Mouse (Mus musculus) heart, embryonic 11.5 days (tissue): ENCODE results near the gene Aff3. TPM values are rescaled to one million over a fixed set of nuclear protein-coding genes. Genes with fewer than 3 reads are reported as not detected.
A peak's percentile ranks its signal among the peaks of the same experiment; 100 is the strongest.

Experiments
- ATAC-seq: fragments of 200-750 bp; cut with Nextera tagmentation; replicated peaks from 2 replicates; pipeline ENCODE4 v1.8.0; 2017; ENCODE audit warnings: moderate library complexity; ENCODE audit not compliant: insufficient number of reproducible peaks, low FRiP score, low TSS enrichment
- H3K27ac ChIP-seq: fragments of 300-500 bp; sonication (generic); 2 replicates; pipeline ENCODE4 v1.5.1; 2014; ENCODE audit warnings: mild to moderate bottlenecking, low read depth, low read length
- H3K27me3 ChIP-seq: fragments of 300-500 bp; sonication (generic); 2 replicates; pipeline ENCODE4 v1.6.1; 2014; ENCODE audit warnings: mild to moderate bottlenecking, low read length, mixed read lengths; ENCODE audit not compliant: control insufficient read depth, insufficient read depth
- H3K36me3 ChIP-seq: fragments of 300-500 bp; sonication (generic); 2 replicates; pipeline ENCODE4 v1.6.1; 2014; ENCODE audit warnings: mild to moderate bottlenecking, low read length, moderate library complexity, mixed read lengths; ENCODE audit not compliant: control insufficient read depth, insufficient read depth
- H3K4me1 ChIP-seq: fragments of 300-500 bp; sonication (generic); 2 replicates; pipeline ENCODE4 v1.6.1; 2014; ENCODE audit warnings: low read length; ENCODE audit not compliant: control insufficient read depth, insufficient read depth
- H3K4me2 ChIP-seq: fragments of 300-500 bp; sonication (generic); 2 replicates; pipeline ENCODE4 v1.6.1; 2014; ENCODE audit warnings: mild to moderate bottlenecking, moderate library complexity
- H3K4me3 ChIP-seq: fragments of 300-500 bp; sonication (generic); 2 replicates; pipeline ENCODE4 v1.5.1; 2014; ENCODE audit warnings: low read depth, low read length
- H3K9ac ChIP-seq: fragments of 300-500 bp; sonication (generic); 2 replicates; pipeline ENCODE4 v1.6.1; 2014; ENCODE audit warnings: mild to moderate bottlenecking, low read depth, low read length, moderate library complexity
- H3K9me3 ChIP-seq: fragments of 300-500 bp; sonication (generic); replicated peaks from 2 replicates; pipeline ENCODE4 v1.6.1; 2016; ENCODE audit warnings: low read length; ENCODE audit not compliant: control insufficient read depth
- WGBS: fragments of 180-500 bp; shearing (Covaris S2); extraction: QIAGEN DNeasy Blood & Tissue Kit; methylation state at CpG from one replicate; pipeline ENCODE4 v1.1.7; 2014; ENCODE audit not compliant: insufficient replicate concordance; 5-methylcytosine and 5-hydroxymethylcytosine counted together
- polyA plus RNA-seq: library from polyadenylated mRNA; unstranded; fragments of >200 nt; fragmentation: Nextera tagmentation; extraction: Ambion mirVana; gene quantifications from 2 replicates; pipeline ENCODE4 v1.2.1, GENCODE M21; 2014

Aff3 gene
- polyA plus RNA-seq, 1 experiment from 2014 or later, result 6.7 TPM

GRCm38 (mm10) chr1:38511076-38511475, 153.7 kb downstream of the Aff3 start:
- Histone ChIP-seq H3K27me3 (no peaks in the 10 kb centered on the region), H3K4me3 (no peak overlapping the region), H3K9me3 (no peaks in the 10 kb centered on the region), H3K4me2 (no peak overlapping the region), H3K9ac (no peak overlapping the region), H3K27ac (0 out of 2 replicates have a peak overlapping the region, but pooled peaks have one; percentile 35), H3K36me3 (no peaks in the 10 kb centered on the region), H3K4me1 (peaks cover 16% of the 10 kb centered on the region)
- 60% methylated on average over 5 of the region's 5 CpGs for WGBS
- no peak for ATAC-seq

DNA sequence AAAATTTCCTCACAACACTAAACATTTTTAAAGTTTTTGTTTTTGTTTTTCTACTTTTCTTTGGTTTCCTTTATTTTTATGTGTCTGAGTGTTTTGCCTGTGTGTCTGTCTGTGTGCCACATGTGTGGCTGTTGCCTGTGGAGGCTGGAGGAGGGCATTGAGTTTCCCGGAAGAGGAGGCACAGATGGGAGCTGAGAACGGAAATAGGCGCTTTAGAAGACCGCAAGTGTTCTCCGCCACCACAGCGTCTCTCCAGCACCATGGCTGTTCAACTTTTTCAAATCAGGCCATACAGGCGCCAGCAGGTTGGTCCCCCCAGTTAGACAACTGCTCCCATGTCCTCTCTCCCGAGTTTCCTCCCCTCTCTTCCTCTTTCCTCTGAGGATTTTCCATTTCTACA, 155.5 kb downstream of the Aff3 start:
- Histone ChIP-seq H3K4me1 (peaks cover 16% of the 10 kb centered on the region), H3K9me3 (no peaks in the 10 kb centered on the region), H3K36me3 (no peaks in the 10 kb centered on the region), H3K27ac (no peak overlapping the region), H3K4me3 (no peak overlapping the region), H3K27me3 (no peaks in the 10 kb centered on the region), H3K9ac (no peak overlapping the region), H3K4me2 (no peak overlapping the region)
- no peak for ATAC-seq
- WGBS, result 84% methylated on average over 8 of the region's 8 CpGs

GRCm38 (mm10) chr1:38507636-38508179, 157.0 kb downstream of the Aff3 start:
- no peak overlapping the region for H3K27ac ChIP-seq
- H3K4me3 ChIP-seq, result no peak overlapping the region
- H3K4me1 ChIP-seq, result peaks cover 13% of the 10 kb centered on the region

GRCm38 (mm10) chr1:38506396-38506795, 158.4 kb downstream of the Aff3 start:
- H3K27me3 ChIP-seq, result no peaks in the 10 kb centered on the region
- no peak overlapping the region for H3K9ac ChIP-seq
- peaks cover 4% of the 10 kb centered on the region for H3K4me1 ChIP-seq
- no peak overlapping the region for H3K4me3 ChIP-seq
- no peak overlapping the region for H3K4me2 ChIP-seq
- WGBS, result 91% methylated on average over 3 of the region's 3 CpGs
- no peak overlapping the region for H3K27ac ChIP-seq
- ATAC-seq, result no peak
- no peaks in the 10 kb centered on the region for H3K36me3 ChIP-seq
- H3K9me3 ChIP-seq, result no peaks in the 10 kb centered on the region

More at GRCm38 (mm10) chr1:38507636-38508179, 157.0 kb downstream of the Aff3 start:
- H3K36me3 ChIP-seq, result no peaks in the 10 kb centered on the region
- no peaks in the 10 kb centered on the region for H3K9me3 ChIP-seq
- 56% methylated on average over 7 of the region's 7 CpGs for WGBS
- ATAC-seq, result no peak
- H3K27me3 ChIP-seq, result no peaks in the 10 kb centered on the region
- no peak overlapping the region for H3K9ac ChIP-seq
- no peak overlapping the region for H3K4me2 ChIP-seq

GRCm38 (mm10) chr1:38503431-38504089, 161.2 kb downstream of the Aff3 start:
- no peaks in the 10 kb centered on the region for H3K36me3 ChIP-seq
- no peak overlapping the region for H3K27ac ChIP-seq
- no peak overlapping the region for H3K9ac ChIP-seq
- no peaks in the 10 kb centered on the region for H3K27me3 ChIP-seq
- no peak for ATAC-seq
- H3K4me3 ChIP-seq, result no peak overlapping the region
- H3K4me2 ChIP-seq, result no peak overlapping the region
- H3K4me1 ChIP-seq, result peaks cover 9% of the 10 kb centered on the region
- 94% methylated on average over 13 of the region's 13 CpGs for WGBS
- no peaks in the 10 kb centered on the region for H3K9me3 ChIP-seq

GRCm38 (mm10) chr1:38502797-38503196, 162.0 kb downstream of the Aff3 start:
- no peak overlapping the region for H3K9ac ChIP-seq
- no peaks in the 10 kb centered on the region for H3K9me3 ChIP-seq
- H3K4me3 ChIP-seq, result no peak overlapping the region
- no peak overlapping the region for H3K4me2 ChIP-seq
- no peaks in the 10 kb centered on the region for H3K36me3 ChIP-seq
- H3K27ac ChIP-seq, result no peak overlapping the region
- 77% methylated on average over 7 of the region's 7 CpGs for WGBS
- ATAC-seq, result no peak
- H3K4me1 ChIP-seq, result peaks cover 9% of the 10 kb centered on the region
- no peaks in the 10 kb centered on the region for H3K27me3 ChIP-seq

DNA sequence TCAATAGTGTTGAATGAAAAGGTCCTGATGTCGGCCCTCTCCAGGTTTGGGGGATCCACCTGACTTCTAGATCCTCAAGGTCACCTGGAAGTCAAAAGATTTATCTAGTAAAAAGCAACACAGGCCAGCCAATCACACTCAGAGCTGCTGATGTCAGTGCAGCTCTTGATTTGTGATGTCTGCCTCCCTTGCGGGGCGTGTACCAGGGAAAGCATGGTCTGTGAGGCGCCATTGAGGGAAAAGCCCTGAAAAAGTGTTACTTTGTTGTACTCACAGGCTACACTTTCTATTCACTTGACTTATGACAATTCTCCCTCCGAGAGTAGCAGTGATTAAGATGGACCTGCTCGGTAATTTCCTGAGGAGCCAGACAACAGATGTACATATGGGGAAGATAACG, 163.5 kb downstream of the Aff3 start:
- no peaks in the 10 kb centered on the region for H3K36me3 ChIP-seq
- no peak overlapping the region for H3K27ac ChIP-seq
- H3K4me2 ChIP-seq, result no peak overlapping the region
- peaks cover 9% of the 10 kb centered on the region for H3K4me1 ChIP-seq
- 78% methylated on average over 7 of the region's 7 CpGs for WGBS
- H3K27me3 ChIP-seq, result no peaks in the 10 kb centered on the region
- H3K9me3 ChIP-seq, result no peaks in the 10 kb centered on the region
- no peak overlapping the region for H3K9ac ChIP-seq
- no peak overlapping the region for H3K4me3 ChIP-seq
- ATAC-seq, result no peak

- WGBS, result 17% methylated on average over 6 of the region's 6 CpGs
- H3K27me3 ChIP-seq, result no peaks in the 10 kb centered on the region
- H3K36me3 ChIP-seq, result no peaks in the 10 kb centered on the region
- no peak overlapping the region for H3K27ac ChIP-seq
- H3K9me3 ChIP-seq, result no peaks in the 10 kb centered on the region
- ATAC-seq, result no peak
- H3K9ac ChIP-seq, result no peak overlapping the region
- no peak overlapping the region for H3K4me2 ChIP-seq
- H3K4me3 ChIP-seq, result no peak overlapping the region
- H3K4me1 ChIP-seq, result peaks cover 9% of the 10 kb centered on the region
These were observed 165.3 kb downstream of the Aff3 start for GRCm38 (mm10) chr1:38499500-38499899.

- Histone ChIP-seq H3K36me3 (no peaks in the 10 kb centered on the region), H3K4me3 (no peak overlapping the region), H3K27ac (no peak overlapping the region), H3K4me1 (peaks cover 9% of the 10 kb centered on the region), H3K4me2 (no peak overlapping the region), H3K9ac (no peak overlapping the region), H3K27me3 (no peaks in the 10 kb centered on the region), H3K9me3 (no peaks in the 10 kb centered on the region)
- no peak for ATAC-seq
- 52% methylated on average over 6 of the region's 6 CpGs for WGBS
These were observed 167.2 kb downstream of the Aff3 start for GRCm38 (mm10) chr1:38497576-38497975.
